Mouse (Mus musculus) testis, adult 2 months (tissue): ENCODE results near the gene Spi1. TPM values are rescaled to one million over a fixed set of nuclear protein-coding genes. Genes with fewer than 3 reads are reported as not detected.

ENCODE experiments used
- H3K27ac ChIP-seq: fragments of 200-500 bp; 2 replicates; pipeline ENCODE4 v1.5.1; 2012; ENCODE audit warnings: low read depth, low read length; ENCODE audit not compliant: control insufficient read depth, insufficient read depth
- H3K27me3 ChIP-seq: fragments of 200-500 bp; 2 replicates; pipeline ENCODE4 v1.6.1; 2012; ENCODE audit warnings: mild to moderate bottlenecking, low read length, moderate library complexity; ENCODE audit not compliant: control insufficient read depth, insufficient read depth
- H3K36me3 ChIP-seq: fragments of 200-500 bp; 2 replicates; pipeline ENCODE4 v1.6.1; 2012; ENCODE audit warnings: mild to moderate bottlenecking, low read length; ENCODE audit not compliant: control insufficient read depth, insufficient read depth
- H3K4me1 ChIP-seq: fragments of 200-500 bp; 2 replicates; pipeline ENCODE4 v1.6.1; 2012; ENCODE audit warnings: low read length; ENCODE audit not compliant: control insufficient read depth, insufficient read depth
- H3K4me3 ChIP-seq: fragments of 200-500 bp; 2 replicates; pipeline ENCODE4 v1.5.1; 2012; ENCODE audit warnings: low read depth, mild to moderate bottlenecking, low read length, moderate library complexity, mixed read lengths; ENCODE audit not compliant: control insufficient read depth
- CTCF ChIP-seq: fragments of 200-500 bp; IDR thresholded peaks from 2 replicates; pipeline ENCODE4 v1.5.1; 2012; ENCODE audit warnings: low read depth, mild to moderate bottlenecking, inconsistent platforms, low read length, moderate library complexity; ENCODE audit not compliant: control insufficient read depth, insufficient read depth, insufficient replicate concordance
- POLR2A ChIP-seq: fragments of 200-500 bp; IDR thresholded peaks from 2 replicates; pipeline ENCODE4 v1.6.1; 2012; ENCODE audit warnings: low read depth, mild to moderate bottlenecking, inconsistent platforms, low read length, moderate library complexity; ENCODE audit not compliant: control insufficient read depth
- polyA plus RNA-seq: library from polyadenylated mRNA; depleted of rRNA; stranded (reverse); fragments of >200 nt; gene quantifications from 2 replicates; pipeline ENCODE4 v1.2.3, GENCODE M21; 2012

Gene Spi1
- polyA plus RNA-seq, 1 experiment = 2.5 TPM

DNA sequence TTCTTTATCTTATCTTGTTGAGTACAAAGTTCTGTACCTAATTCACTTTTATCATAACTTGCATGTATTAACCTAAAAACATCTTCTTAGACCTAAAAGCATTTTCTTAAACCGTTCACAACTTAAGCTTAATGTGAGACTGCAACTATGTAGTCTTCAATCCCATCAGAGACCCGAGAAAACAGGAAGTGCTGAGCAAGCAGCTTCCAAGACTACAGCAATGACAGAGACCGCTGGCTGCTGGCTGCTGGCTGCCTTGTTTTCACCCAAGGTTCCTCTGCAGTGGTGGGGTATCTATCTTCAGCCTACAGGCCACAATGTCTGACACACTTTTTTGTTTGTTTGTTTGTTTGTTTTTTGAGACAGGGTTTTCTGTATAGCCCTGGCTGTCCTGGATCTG, 30.3 kb upstream of the Spi1 start:
- Histone ChIP-seq H3K4me3 (no peak overlapping the region; the same call in 1 of the 2 replicates), H3K4me1 (peaks cover 4% of the 10 kb centered on the region; the same call in 1 of the 2 replicates), H3K27ac (no peak overlapping the region), H3K36me3 (peaks cover 2% of the 10 kb centered on the region), H3K27me3 (no peaks in the 10 kb centered on the region)
- TF ChIP-seq CTCF = no peak
- TF ChIP-seq POLR2A = no peak

DNA sequence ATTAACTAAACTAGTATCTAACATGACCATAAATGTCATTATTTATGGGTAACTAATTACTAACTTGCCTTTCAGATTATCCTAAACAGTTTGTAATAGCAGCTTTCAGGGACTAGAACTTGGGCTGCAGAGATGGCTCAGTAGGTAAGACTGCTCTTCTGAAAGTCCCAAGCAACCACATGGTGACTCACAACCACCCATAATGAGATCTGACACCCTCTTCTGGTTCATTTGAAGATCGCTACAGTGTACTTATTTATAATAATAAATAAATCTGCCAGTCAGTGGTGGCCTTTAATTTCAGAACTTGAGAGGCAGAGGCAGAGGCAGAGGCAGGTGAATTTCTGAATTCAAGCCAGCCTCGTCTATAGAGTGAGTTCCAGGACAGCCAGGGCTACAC, 29.4 kb upstream of the Spi1 start:
- Histone ChIP-seq H3K27ac (no peak overlapping the region), H3K4me1 (peaks cover 4% of the 10 kb centered on the region; the same call in 1 of the 2 replicates), H3K36me3 (peaks cover 5% of the 10 kb centered on the region), H3K27me3 (no peaks in the 10 kb centered on the region), H3K4me3 (no peak overlapping the region)
- TF ChIP-seq POLR2A (no peak), CTCF (no peak)

DNA sequence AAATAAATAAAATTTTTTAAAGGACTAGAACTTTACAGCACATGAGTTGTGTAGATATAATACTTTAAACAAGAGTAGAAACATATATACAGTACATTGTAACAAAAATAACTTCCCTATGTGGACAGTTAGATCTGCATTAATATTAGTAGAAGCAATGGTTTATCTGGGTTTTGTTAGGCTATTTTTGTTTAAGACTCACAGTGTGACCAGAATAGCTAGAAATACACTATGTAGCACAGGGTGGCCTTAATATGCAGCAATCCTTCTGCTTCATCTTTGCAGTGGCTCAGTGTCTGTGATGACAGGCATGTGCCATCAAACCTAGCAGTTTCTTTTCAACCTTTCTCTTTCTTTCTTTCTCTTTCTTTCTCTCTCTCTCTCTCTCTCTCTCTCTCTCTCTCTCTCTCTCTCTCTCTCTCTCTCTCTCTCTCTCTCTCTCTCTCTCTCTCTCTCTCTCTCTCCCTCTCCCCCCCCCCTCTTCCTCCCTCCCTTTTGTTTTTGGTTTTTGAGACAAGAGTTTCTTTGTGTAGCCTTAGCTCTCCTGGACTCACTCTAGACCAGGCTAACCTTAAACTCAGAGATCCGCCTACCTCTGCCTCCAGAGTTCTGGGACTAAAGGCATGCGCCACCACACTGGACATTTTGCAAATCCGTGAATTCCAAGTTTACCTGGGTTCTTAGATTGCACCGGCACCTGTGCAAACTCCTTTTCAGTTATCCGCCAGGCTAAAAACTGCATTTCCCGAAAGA, 28.8 kb upstream of the Spi1 start:
- peak overlapping the region; percentile 63; the same call in 1 of the 2 replicates for H3K27ac ChIP-seq
- H3K27me3 ChIP-seq = no peaks in the 10 kb centered on the region
- H3K4me3 ChIP-seq = peak overlapping the region; percentile 79
- peaks cover 6% of the 10 kb centered on the region for H3K36me3 ChIP-seq
- H3K4me1 ChIP-seq = peaks cover 4% of the 10 kb centered on the region; the same call in 1 of the 2 replicates
- TF ChIP-seq POLR2A (no peak), CTCF (no peak)

DNA sequence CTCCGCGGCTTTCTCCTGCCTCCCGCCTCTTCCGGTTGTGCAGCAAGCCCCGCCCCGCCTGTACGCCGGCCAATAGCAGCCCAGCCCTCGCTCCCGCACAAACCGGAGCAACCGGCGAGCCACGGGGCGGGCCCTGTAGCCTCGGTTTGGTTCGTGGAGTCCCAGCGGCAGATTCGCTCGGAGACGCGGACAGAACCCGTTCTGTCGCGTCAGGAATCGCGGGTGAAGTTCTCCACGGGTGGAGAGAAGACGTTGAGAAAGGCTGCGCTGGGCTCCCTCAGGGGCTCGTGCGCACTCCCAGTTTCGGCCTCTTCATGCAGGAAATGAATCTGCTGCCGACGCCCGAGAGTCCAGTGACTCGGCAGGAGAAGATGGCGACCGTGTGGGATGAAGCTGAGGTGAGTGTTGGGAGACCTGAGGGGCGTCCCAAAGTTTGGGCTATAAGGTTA, 28.2 kb upstream of the Spi1 start, which contains the start of gene Psmc3:
TSS of gene Psmc3 (plus strand) at position 76 of the 449 bp plus-strand sequence.
- Histone ChIP-seq H3K36me3 (peaks cover 6% of the 10 kb centered on the region), H3K4me3 (peak within 1 kb of the TSS; percentile 79), H3K4me1 (peaks cover 4% of the 10 kb centered on the region; the same call in 1 of the 2 replicates), H3K27ac (peak within 1 kb of the TSS; percentile 82), H3K27me3 (no peaks in the 10 kb centered on the region)
- TF ChIP-seq POLR2A = peak; percentile 92
- TF ChIP-seq CTCF = no peak

DNA sequence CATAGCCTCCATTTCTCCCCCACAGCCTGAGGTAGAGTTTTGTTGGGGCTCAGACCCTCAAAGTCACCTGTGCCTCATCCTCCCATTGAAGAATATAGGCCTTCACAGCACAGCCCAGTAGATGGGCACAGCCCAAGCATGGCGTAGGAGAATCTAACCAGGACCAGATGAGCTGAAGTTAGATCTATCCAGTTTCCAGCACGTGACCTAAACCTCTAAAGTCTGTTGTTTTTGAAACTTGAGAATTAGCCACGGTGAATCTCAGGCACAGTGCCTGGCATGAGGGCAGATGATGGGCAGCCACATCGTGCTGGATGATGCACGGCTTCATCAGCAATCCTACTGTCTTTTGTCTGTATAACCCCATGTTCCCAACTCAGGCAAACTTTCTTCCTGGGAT, 23.8 kb upstream of the Spi1 start:
- H3K27me3 ChIP-seq = no peaks in the 10 kb centered on the region
- H3K36me3 ChIP-seq = peaks cover 6% of the 10 kb centered on the region
- no peak overlapping the region for H3K27ac ChIP-seq
- no peak overlapping the region for H3K4me3 ChIP-seq
- no peak for TF ChIP-seq CTCF
- TF ChIP-seq POLR2A = no peak
- H3K4me1 ChIP-seq = peaks cover 4% of the 10 kb centered on the region; the same call in 1 of the 2 replicates

DNA sequence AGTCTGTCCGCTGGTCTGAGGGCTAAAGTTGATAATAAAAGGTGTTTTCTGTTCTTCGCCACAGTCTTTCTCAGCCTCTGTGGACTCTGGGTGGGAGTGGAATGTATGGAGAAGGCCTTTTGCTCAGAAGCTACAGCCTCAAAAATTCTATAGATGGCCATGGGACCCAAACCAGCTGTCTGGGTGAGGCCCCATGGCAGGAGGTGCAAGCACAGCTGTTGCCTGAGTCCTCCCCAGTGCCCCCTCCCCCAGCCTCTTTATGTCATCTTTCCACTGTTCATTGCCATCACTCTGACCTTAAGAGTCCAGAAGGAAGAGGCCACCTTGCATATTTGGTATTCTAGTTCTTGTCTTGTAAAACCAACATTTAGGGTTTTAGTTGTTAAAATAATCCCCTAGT, 22.8 kb upstream of the Spi1 start:
- H3K36me3 ChIP-seq = peaks cover 6% of the 10 kb centered on the region
- H3K4me3 ChIP-seq = no peak overlapping the region
- H3K27ac ChIP-seq = no peak overlapping the region
- TF ChIP-seq CTCF (no peak), POLR2A (no peak)
- peaks cover 4% of the 10 kb centered on the region; the same call in 1 of the 2 replicates for H3K4me1 ChIP-seq
- no peaks in the 10 kb centered on the region for H3K27me3 ChIP-seq

DNA sequence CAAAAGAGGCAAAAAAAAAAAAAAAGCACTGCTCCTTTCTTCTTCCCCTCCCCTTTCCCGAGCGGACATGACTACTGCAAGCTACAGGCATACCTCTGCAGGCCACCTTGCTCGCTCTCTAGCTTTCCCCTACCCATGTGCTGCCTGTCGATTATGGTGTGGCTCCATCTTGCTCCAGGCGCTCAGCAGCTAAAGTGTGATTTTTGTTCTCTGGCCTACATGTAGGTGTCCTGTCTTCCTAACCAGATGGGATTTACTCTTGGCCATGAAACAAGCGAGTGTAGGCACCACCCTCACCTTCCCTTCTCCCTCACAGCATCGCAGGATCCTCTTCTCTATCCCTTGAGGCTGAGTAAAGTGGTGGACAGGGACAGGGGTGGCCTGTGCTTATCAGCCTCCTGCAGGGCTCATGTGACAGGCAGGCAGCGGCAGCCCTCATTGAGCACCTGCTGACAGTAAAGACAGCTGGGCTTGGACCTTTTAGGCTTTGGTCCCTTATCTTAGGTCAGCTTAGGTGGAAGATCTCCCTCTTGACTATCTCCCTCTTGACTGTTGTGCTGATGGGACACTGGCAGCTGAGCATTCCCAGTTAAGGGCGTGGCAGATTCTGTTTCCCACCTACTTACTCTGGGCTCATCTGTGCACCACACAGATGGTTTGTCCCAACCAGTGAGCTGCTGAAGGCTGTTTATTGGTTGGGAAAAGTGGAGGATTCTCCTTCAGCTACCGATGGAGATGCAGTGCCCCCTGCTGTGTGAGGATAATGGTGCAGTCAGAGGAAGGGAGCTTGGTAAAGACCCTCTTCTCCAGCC, 21.4 kb upstream of the Spi1 start:
- H3K27ac ChIP-seq = no peak overlapping the region
- H3K27me3 ChIP-seq = no peaks in the 10 kb centered on the region
- peaks cover 6% of the 10 kb centered on the region for H3K36me3 ChIP-seq
- TF ChIP-seq POLR2A (no peak), CTCF (peak; percentile 24; the same call in 1 of the 2 replicates)
- no peak overlapping the region for H3K4me3 ChIP-seq
- H3K4me1 ChIP-seq = no peaks in the 10 kb centered on the region
